Mouse (Mus musculus) ES-E14 (cell line): ENCODE data around the gene Mre11a. TPM values are rescaled to one million over a fixed set of nuclear protein-coding genes. Genes with fewer than 3 reads are reported as not detected.

ENCODE experiments used
- DNase-seq: peaks from one replicate; pipeline ENCODE4 v3.0.0-alpha.2; 2013; ENCODE audit warnings: low read depth, low spot score
- H3K27ac ChIP-seq: 2 replicates; pipeline ENCODE4 v1.5.1; 2012; ENCODE audit warnings: low read depth, mild to moderate bottlenecking, low read length, moderate library complexity, mixed read lengths; ENCODE audit not compliant: poor library complexity, insufficient read depth, severe bottlenecking
- H3K36me3 ChIP-seq: 2 replicates; pipeline ENCODE4 v1.6.1; 2012; ENCODE audit warnings: mild to moderate bottlenecking, low read length, moderate library complexity, mixed read lengths; ENCODE audit not compliant: control insufficient read depth, poor library complexity, insufficient read depth, severe bottlenecking
- H3K4me1 ChIP-seq, 2 experiments: fragments of 150-350 bp in 1 of 2; sonication (generic) in 1 of 2; 2 replicates each; pipeline ENCODE4 v1.6.1; 2012; ENCODE audit warnings: low read length in 2 of 2, mild to moderate bottlenecking in 1 of 2, mixed read lengths in 1 of 2; ENCODE audit not compliant: control insufficient read depth in 2 of 2, insufficient read depth in 2 of 2, poor library complexity in 1 of 2
- H3K4me3 ChIP-seq, 2 experiments: fragments of 150-350 bp in 1 of 2; sonication (generic) in 1 of 2; 2 replicates each; pipeline ENCODE4 v1.5.1; 2012; ENCODE audit warnings: low read length in 2 of 2, low read depth in 1 of 2, mild to moderate bottlenecking in 1 of 2, mixed read lengths in 1 of 2; ENCODE audit not compliant: insufficient read depth in 1 of 2, poor library complexity in 1 of 2, severe bottlenecking in 1 of 2
- H3K9ac ChIP-seq: 2 replicates; pipeline ENCODE4 v1.6.1; 2012; ENCODE audit warnings: low read depth, mild to moderate bottlenecking, low read length, mixed read lengths; ENCODE audit not compliant: poor library complexity, insufficient read depth, severe bottlenecking
- H3K9me3 ChIP-seq: fragments of 150-350 bp; sonication (generic); 2 replicates; pipeline ENCODE4 v1.6.1; 2012; ENCODE audit warnings: low read depth, mild to moderate bottlenecking, low read length; ENCODE audit not compliant: control insufficient read depth, insufficient read depth
- CHD2 ChIP-seq: IDR thresholded peaks from 2 replicates; pipeline ENCODE4 v1.6.1; 2014; ENCODE audit warnings: mild to moderate bottlenecking, low read depth, low read length, inconsistent platforms
- HCFC1 ChIP-seq: IDR thresholded peaks from 2 replicates; pipeline ENCODE4 v1.6.1; 2012; ENCODE audit warnings: low read length, inconsistent platforms, borderline replicate concordance; ENCODE audit not compliant: insufficient read depth
- MAFK ChIP-seq: IDR thresholded peaks from 2 replicates; pipeline ENCODE4 v1.6.1; 2014; ENCODE audit warnings: mild to moderate bottlenecking, low read depth, low read length, inconsistent platforms; ENCODE audit not compliant: insufficient read depth
- ZC3H11A ChIP-seq: IDR thresholded peaks from 2 replicates; pipeline ENCODE4 v1.6.1; 2012; ENCODE audit warnings: low read depth, mild to moderate bottlenecking, inconsistent platforms, low read length, borderline replicate concordance
- ZNF384 ChIP-seq: IDR thresholded peaks from 2 replicates; pipeline ENCODE4 v1.6.1; 2012; ENCODE audit warnings: low read depth, low read length, inconsistent platforms
- in situ Hi-C, 2 experiments: fragments of 600-800 bp; cut with MboI; formaldehyde crosslinking; loops; one replicate each; pipeline ENCODE4 v1.15.1; 2025; ENCODE audit warnings: low sequenced_read_pairs in 2 of 2, inconsistent platforms in 1 of 2; ENCODE audit not compliant: unreplicated experiment in 2 of 2
- total RNA-seq: library from RNA; depleted of rRNA; stranded (reverse); fragments of 300-350 nt; gene quantifications from 2 replicates; pipeline ENCODE4 v1.2.3, GENCODE M21; 2012

Mre11a gene
- total RNA-seq, 1 experiment: 46.0 TPM

- Histone ChIP-seq H3K9me3 (no peaks in the 10 kb centered on the region), H3K4me1 (peaks cover 0 to 14% of the 10 kb centered on the region in 2 experiments; a peak in 2 of 4 replicates), H3K9ac (no peak overlapping the region), H3K27ac (no peak overlapping the region), H3K36me3 (no peaks in the 10 kb centered on the region), H3K4me3 (no peak overlapping the region)
- no peak for DNase-seq
- in situ Hi-C loops: loop anchor here in 1 of 2 experiments (25.0 kb wide), 1 partner anchor 154 kb away; no protein-coding TSS in a partner anchor
- no peak for TF ChIP-seq ZNF384
- TF ChIP-seq MAFK: no peak
- TF ChIP-seq CHD2: no peak
- TF ChIP-seq ZC3H11A: no peak
- no peak for TF ChIP-seq HCFC1
These were observed 74.3 kb downstream of the Mre11a start for GRCm38 (mm10) chr9:14858782-14859181.

- Histone ChIP-seq H3K27ac (no peak within 1 kb of the TSS), H3K4me1 (peaks cover 0 to 11% of the 10 kb centered on the region in 2 experiments; a peak in 2 of 4 replicates), H3K4me3 (peak within 1 kb of the TSS; percentile 50 to 54), H3K9me3 (no peaks in the 10 kb centered on the region), H3K36me3 (no peaks in the 10 kb centered on the region), H3K9ac (peak within 1 kb of the TSS; percentile 15; the same call in 1 of the 2 replicates)
- in situ Hi-C loops: loop anchor here (10.0 to 25.0 kb wide), 2 partner anchors 152 to 155 kb away; no protein-coding TSS in a partner anchor
- 0 out of 2 replicates have a peak, but pooled peaks have one; percentile 21 for TF ChIP-seq HCFC1
- TF ChIP-seq ZNF384: no peak
- DNase-seq: peak; percentile 27
These were observed 75.6 kb downstream of the Mre11a start, which contains the start of gene Gpr83 for GRCm38 (mm10) chr9:14859868-14860639. Gene Gpr83, plus strand, starts transcription at chr9:14860210.

- Histone ChIP-seq H3K9me3 (no peaks in the 10 kb centered on the region), H3K27ac (no peak overlapping the region), H3K9ac (no peak overlapping the region), H3K36me3 (no peaks in the 10 kb centered on the region), H3K4me1 (peaks cover 0 to 11% of the 10 kb centered on the region in 2 experiments; a peak in 2 of 4 replicates), H3K4me3 (no peak overlapping the region)
- in situ Hi-C loops: loop anchor here (10.0 to 25.0 kb wide), 2 partner anchors 149 to 152 kb away; no protein-coding TSS in a partner anchor
- no peak for DNase-seq
- TF ChIP-seq ZNF384 (no peak), MAFK (no peak), CHD2 (no peak)
These were observed 78.7 kb downstream of the Mre11a start for GRCm38 (mm10) chr9:14863126-14863525.

DNA sequence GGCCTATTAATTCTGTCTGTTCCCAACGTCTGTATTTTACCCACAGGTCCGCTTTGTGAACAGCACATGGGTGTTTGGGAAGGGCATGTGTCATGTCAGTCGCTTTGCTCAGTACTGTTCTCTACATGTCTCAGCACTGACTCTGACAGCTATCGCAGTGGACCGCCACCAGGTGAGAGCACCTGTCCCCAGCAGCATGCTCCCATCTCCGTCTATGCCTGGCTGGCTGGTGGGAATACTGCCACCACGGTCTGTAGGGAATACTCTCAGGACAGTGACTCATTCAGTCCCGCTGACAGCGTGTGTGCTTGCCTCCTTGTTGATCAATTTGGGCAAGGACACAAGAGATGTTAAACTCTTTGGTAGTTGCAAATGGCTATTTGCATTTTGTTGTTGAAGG is 80.3 kb downstream of the Mre11a start:
- H3K4me1 ChIP-seq: peaks cover 4 to 5% of the 10 kb centered on the region in 2 experiments; a peak in 2 of 4 replicates
- TF ChIP-seq CHD2: no peak
- TF ChIP-seq MAFK: no peak
- TF ChIP-seq ZNF384: no peak
- no peak for TF ChIP-seq HCFC1
- TF ChIP-seq ZC3H11A: no peak
- no peak overlapping the region for H3K27ac ChIP-seq
- no peak overlapping the region for H3K9ac ChIP-seq
- H3K36me3 ChIP-seq: no peaks in the 10 kb centered on the region
- no peaks in the 10 kb centered on the region for H3K9me3 ChIP-seq
- in situ Hi-C loops: loop anchor here (10.0 to 25.0 kb wide), 2 partner anchors 148 to 150 kb away; no protein-coding TSS in a partner anchor
- no peak overlapping the region for H3K4me3 ChIP-seq
- DNase-seq: no peak
